Mouse (Mus musculus): Measurements from ENCODE around the gene Rasa2.
A peak's percentile ranks its signal among the peaks of the same experiment; 100 is the strongest.
"Not testable (repeated sequence)": the region's sequence is repeated elsewhere in the genome, so short reads cannot be mapped to it uniquely, and the experiment has no call there.

Rasa2 gene

DNA sequence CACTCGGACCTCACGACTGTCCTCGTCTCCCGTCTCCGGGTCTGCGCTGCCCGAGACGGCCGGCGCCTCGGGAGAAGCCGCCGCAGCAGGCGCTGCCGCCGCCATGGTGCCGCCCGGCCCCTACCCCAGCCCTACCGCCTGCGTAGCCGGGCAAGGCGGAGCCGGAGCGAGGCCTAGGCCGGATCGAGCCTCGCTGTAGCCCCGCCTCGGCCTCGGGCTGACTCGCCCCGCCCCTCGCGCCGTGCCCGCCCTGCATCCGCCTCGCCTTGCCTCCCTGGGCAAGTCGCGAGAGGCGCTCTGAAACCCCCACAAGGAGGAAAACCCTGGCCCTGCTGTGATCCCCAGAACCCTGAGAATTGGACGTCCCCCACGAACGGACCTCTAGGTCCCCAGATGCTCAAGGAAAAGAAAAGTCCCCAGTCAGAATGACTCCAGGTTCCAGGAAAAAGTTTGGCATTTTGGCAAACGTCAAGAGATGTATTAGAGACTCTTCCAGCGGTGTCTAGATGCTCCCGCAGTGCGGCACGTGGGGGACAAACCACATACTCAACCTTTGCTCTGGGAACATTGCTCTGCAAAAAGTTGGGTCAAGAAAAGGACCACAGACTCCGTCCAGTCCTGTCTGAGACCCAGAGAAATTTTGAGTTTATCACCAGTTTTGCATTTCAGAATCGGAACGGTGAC lies at the start of gene Rasa2:
Gene Rasa2, minus strand, starts transcription at position 229 of the 684 bp plus-strand sequence.
- peak; percentile 93 for DNase-seq (ENCODE audit: inconsistent ontology term)

DNA sequence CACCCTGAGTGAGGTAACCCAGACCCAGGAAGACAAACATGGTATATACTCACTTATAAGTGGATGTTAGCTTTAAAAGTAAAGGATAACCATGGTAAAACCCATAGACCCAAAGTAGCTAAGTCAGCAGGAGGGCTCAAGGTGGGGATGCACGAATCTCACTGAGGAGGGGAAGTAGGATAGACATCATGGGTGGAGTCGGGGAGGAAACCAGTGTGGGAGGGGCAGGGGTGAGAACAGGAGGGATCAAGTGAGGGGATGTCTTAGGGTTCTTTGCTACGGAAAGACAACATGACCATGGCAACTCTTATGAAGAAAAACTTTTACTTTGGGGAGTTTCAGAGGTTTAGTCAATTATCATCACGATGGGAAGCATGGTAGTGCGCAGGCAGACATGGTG lies 47.2 kb upstream of the Rasa2 start:
- DNase-seq (ENCODE audit: inconsistent ontology term): no peak

GRCm38 (mm10) chr9:96677711-96678110 lies 46.3 kb upstream of the Rasa2 start:
- DNase-seq (ENCODE audit: inconsistent ontology term): not testable (repeated sequence)

GRCm38 (mm10) chr9:96676671-96677070 lies 45.3 kb upstream of the Rasa2 start:
- DNase-seq (ENCODE audit: inconsistent ontology term): no peak

DNA sequence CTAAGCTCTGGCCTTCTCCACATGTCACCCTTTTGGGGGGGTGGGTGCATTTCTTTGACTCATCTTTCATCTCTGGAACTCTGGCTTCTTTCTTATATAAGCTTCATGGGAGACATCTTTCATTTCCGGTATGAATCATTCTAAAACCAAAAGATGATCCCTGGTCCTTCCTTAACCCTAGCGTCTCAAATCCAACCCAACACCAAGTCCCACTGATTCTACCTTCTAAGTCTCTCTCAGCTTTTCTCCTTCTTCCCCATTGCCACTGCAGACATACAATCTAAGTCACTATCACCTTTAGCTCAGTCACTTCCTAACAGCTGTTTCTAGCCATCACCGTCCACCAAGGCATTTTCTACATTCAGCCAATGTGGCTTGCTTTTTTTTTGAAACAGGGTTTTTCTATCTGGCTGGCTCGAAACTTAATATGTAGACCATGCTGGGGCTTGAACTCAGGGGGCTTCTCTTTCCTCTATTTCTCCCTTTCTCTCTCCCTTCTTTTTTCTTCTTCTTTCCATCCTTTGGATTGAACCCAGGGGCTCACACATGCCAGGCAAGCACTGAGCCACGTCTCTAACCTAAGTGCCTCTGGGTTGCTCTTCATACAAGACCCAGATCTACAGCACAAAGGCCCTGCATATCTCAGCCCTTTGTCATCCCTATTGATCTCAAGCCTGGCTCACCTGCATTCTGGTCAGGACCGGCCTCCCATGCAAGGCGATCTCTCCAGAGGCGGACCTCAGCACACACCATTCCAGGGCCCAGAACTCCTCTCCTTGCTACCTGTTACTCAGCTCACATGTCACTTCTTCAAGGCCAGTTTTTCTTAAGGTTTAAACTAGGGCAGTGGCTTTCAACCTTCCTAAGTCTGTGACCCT lies 44.6 kb upstream of the Rasa2 start:
- no peak for DNase-seq (ENCODE audit: inconsistent ontology term)

- peak; percentile 58 for DNase-seq (ENCODE audit: inconsistent ontology term)
Measured at GRCm38 (mm10) chr9:96675071-96675762, 43.8 kb upstream of the Rasa2 start.

- DNase-seq (ENCODE audit: inconsistent ontology term): no peak
Measured at GRCm38 (mm10) chr9:96674301-96674700, 42.9 kb upstream of the Rasa2 start.

GRCm38 (mm10) chr9:96672466-96672865 lies 41.0 kb upstream of the Rasa2 start:
- DNase-seq (ENCODE audit: inconsistent ontology term): no peak

GRCm38 (mm10) chr9:96671249-96671648 lies 39.8 kb upstream of the Rasa2 start:
- no peak for DNase-seq (ENCODE audit: inconsistent ontology term)

DNA sequence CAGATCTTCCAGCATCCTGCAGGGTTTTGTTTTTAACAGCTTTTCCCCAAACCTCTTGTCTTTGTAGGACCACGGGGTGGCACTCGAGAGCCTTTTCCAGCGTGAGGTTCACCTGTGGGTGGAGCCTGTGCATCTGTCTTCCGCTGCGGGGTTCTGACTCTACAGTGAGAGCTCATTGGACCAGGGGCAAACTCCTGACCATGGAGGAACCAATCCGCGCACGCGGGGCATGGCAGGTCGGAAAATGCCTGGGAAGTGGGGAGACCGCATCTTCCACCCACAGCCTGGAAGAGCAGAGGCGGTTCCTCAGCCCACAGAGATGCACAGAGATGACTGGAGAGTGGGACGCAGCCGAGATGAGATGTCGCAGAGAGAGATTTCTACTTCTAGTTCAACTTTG lies 38.5 kb upstream of the Rasa2 start:
- DNase-seq (ENCODE audit: inconsistent ontology term): peak; percentile 95

- peak; percentile 62 for DNase-seq (ENCODE audit: inconsistent ontology term)
Measured at GRCm38 (mm10) chr9:96668628-96669027, 37.2 kb upstream of the Rasa2 start.

DNA sequence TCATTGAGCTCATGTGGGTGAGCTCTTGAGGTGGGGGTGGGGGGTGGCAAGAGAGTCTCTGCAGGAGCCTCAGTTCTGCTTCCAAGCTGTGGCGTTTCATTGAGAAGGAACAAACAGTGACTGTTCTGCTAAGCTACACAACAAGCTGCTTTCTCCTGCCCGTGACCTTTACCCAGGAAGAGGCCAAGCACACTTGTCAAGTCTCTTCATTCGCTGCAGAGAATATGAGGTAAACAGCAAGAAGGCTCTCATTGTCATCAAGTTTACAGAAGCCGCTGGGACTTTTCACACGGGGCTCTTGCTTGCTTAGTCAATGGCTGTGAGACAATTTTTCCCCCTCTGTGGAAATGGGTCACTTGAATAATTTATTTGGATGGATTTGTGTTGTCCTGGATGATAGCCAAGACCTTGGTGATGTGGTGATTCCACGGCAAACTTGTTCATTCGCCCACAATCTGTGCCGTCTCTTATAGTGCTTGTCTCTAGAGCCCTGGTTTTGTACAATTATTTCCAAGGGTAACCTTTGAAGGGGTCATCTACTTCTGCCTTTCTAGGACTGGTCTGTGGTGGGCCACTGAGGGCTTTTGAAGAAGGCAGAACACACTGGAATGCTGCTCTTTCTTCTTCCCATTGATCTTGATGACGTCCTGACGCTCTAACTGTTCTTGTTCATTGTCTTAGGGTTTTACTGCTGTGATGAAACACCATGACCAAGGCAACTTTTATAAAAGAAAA lies 29.3 kb upstream of the Rasa2 start:
- DNase-seq (ENCODE audit: inconsistent ontology term): peak; percentile 80

GRCm38 (mm10) chr9:96659801-96660200 lies 28.4 kb upstream of the Rasa2 start:
- DNase-seq (ENCODE audit: inconsistent ontology term): no peak

DNA sequence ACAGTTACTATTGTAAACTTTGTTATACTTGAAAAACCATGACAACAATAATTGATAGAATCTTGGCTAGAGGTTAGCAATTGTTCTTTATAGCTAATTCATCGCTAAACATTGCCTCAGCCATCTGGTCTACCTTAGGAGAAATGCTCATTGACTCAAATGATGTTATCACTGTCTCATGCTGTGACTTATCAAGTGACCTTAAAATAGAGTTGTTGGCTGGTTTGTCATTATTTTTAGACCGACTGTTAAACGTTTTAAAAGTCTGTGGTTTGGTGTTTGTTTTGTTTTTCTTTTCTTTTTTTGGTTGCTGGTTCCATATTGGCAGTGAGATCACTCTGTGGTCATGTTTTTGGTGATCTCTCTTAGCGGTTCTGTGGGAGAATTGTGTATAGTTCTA lies 22.1 kb upstream of the Rasa2 start:
- DNase-seq (ENCODE audit: inconsistent ontology term): no peak

DNA sequence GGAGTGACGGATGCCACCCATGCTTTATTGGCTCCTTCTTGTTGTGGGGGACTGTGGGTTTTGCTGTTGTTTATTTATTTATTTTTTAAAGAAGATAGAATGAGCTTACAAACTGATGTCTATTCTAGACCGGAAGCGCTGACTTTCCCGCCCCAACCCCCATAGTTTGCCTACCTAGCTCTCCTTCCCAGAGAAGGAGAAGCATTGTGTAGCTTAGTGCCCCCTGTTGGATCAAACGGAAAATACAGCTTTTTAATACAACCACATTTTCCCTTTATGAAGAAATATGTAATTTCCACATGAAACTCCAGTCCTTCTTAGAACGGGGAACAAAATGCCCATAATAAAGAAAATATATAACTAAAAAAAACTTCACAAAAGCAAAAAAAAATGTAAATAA lies 21.3 kb upstream of the Rasa2 start:
- no peak for DNase-seq (ENCODE audit: inconsistent ontology term)

GRCm38 (mm10) chr9:96650807-96651206 lies 19.4 kb upstream of the Rasa2 start:
- no peak for DNase-seq (ENCODE audit: inconsistent ontology term)

DNA sequence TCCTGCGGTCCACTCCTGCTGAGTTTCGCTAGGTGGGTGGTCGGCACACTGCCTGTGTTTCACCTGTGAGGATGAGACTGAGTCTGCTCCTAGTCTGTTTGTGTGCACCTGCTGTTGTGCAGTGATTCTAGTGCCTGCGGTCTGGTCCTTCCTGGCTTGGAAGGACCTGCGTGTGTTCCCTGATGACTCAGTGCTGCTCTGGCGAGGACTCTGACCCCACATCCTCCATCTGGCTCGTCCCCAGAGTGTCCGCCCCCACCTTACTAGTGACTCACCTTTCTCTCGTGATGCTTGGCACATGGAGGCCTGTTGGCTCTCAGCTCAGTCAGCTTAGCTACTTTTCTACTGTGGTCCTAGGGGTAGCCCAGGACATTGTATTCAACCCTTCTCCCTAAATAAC lies 18.5 kb upstream of the Rasa2 start:
- peak; percentile 83 for DNase-seq (ENCODE audit: inconsistent ontology term)

DNA sequence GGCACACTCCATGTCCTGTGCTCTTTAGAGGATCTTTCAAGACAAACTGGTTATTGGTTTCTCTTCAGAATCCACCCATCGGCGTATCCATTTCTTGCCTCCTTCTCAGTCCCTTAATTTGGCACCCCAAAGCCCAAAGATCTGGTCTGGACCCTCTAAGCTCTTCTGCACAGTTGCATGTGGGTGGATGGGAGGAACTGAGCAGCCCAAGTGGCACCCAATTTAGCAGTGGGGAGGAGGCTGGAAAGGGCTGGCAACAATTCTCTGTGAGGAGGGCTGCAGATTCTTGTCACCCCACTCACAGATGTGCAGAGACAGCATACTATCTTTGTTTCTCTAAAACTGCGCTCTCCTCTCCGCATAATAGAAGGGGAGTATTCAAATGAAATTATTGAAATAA lies 17.9 kb upstream of the Rasa2 start:
- no peak for DNase-seq (ENCODE audit: inconsistent ontology term)

DNA sequence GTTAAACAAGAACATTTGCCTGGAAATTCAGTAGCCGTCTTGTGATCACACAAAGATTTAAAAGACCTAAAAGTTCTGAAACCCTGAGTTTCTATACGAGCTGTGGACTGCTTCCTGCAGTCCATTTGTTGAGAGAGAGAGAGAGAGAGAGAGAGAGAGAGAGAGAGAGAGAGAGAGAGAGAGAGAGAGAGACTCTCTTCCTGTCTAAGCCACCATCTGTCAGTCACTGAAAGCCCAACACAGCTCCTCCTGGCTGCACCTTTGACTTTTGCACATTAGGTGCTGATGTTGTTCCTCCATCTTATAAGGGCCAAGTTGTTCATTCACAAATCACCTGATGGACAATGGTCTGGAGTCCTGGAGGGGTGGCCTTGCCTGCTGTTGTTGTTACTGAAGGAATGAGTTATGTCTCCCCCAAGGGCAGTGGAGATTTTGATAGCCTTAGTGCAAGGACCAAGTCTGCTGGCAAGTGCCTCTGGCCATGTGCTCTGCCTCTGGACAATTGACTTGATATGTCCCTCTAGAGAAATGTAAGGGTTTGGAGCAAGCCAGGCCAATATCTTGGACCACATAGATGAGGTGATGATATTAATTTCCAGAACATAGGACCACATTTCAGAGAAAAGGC lies 15.4 kb upstream of the Rasa2 start:
- DNase-seq (ENCODE audit: inconsistent ontology term): no peak

GRCm38 (mm10) chr9:96644840-96645239 lies 13.4 kb upstream of the Rasa2 start:
- no peak for DNase-seq (ENCODE audit: inconsistent ontology term)

DNA sequence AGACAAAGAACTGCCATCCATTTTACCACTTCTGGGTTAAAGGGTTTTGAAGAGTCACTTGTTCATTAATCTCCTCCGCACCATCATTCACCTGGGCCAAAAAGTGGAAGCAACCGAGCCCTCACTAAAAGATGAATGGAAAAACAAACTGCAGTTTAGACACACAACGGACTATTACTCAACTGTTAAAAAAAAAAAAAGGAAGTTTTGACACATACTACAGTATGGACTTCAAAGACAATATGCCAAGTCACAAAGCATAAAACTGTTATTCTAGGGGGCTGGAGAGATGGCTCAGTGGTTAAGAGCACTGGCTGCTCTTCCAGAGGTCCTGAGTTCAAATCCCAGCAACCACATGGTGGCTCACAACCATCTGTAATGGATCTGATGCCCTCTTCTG lies 12.6 kb upstream of the Rasa2 start:
- DNase-seq (ENCODE audit: inconsistent ontology term): not testable (repeated sequence)

All from Muller cell, postnatal 12 days (primary cell).